Mouse (Mus musculus) ES-Bruce4 (cell line): ENCODE measurements around the gene Sh2b3.

Experiments
- CTCF ChIP-seq: IDR thresholded peaks from one replicate; pipeline ENCODE4 v1.8.1; 2011; ENCODE audit warnings: low read depth, low read length
- EP300 ChIP-seq: IDR thresholded peaks from 2 replicates; pipeline ENCODE4 v1.6.1; 2011; ENCODE audit warnings: low read depth, low read length; ENCODE audit not compliant: insufficient read depth
- POLR2A ChIP-seq: IDR thresholded peaks from one replicate; pipeline ENCODE4 v1.8.1; 2011; ENCODE audit warnings: low read length; ENCODE audit not compliant: insufficient read depth

- TF ChIP-seq CTCF (no peak), POLR2A (no peak), EP300 (no peak)
Observed at GRCm38 (mm10) chr5:121883356-121883755, 45.9 kb upstream of the Sh2b3 start.
